Comparison of ENCODE assay signal across 13 mouse cellular contexts in genomic region chr1:138516946-138517345, GRCm38 (mm10).
DNase-seq lines count a peak whose midpoint lies in the region; ATAC-seq lines count a peak whose summit lies in the region.
"Had no signal": no experiment of that assay in that cellular context is flagged by ENCODE, and none has a peak within 500 bp of the region (broad histone marks: within the 10 kb centered on the region; RNA-seq: fewer than 3 reads in every experiment).

No protein-coding gene starts in this region.

- no peak overlapping the region for H3K9ac ChIP-seq in lung, embryonic 15.5 days

- WGBS in lung, embryonic 15.5 days: 49% methylated on average over 2 of the region's 2 CpGs

- no peaks in the 10 kb centered on the region for H3K9me3 ChIP-seq in lung, embryonic 15.5 days
- no peaks in the 10 kb centered on the region for H3K9me3 ChIP-seq in megakaryocyte, embryonic 14.5 days
- H3K9me3 ChIP-seq: G1E had no signal

- no peaks in the 10 kb centered on the region for H3K27me3 ChIP-seq in lung, embryonic 15.5 days
- no peaks in the 10 kb centered on the region for H3K27me3 ChIP-seq in megakaryocyte, embryonic 14.5 days (replicated peaks)

- H3K4me2 ChIP-seq in lung, embryonic 15.5 days: 0 out of 2 replicates have a peak overlapping the region, but pooled peaks have one; percentile 12

- no peak for ATAC-seq in lung, embryonic 15.5 days (ENCODE audit: borderline replicate concordance, extremely low read depth, low FRiP score, low TSS enrichment)
- peak; percentile 76 for ATAC-seq in common myeloid progenitor, adult 5-6 weeks (replicated peaks; ENCODE audit: low read depth, poor library complexity, severe bottlenecking)

- H3K36me3 ChIP-seq in lung, embryonic 15.5 days: no peaks in the 10 kb centered on the region
- peaks cover 17% of the 10 kb centered on the region for H3K36me3 ChIP-seq in megakaryocyte, embryonic 14.5 days (replicated peaks; ENCODE audit: low read length)

- H3K27ac ChIP-seq in lung, embryonic 15.5 days: no peak overlapping the region

- DNase-seq in lung, adult 18-20 months: no peak
- peak; percentile 53 for DNase-seq in thymus, postnatal 4 days
- DNase-seq in embryo, embryonic 10 days (ENCODE audit: low spot score): no peak
- no peak for DNase-seq in urinary bladder, adult 2 months (ENCODE audit: low spot score)
- DNase-seq: adrenal gland, adult 8-10 months; cerebellum, postnatal 14 days; gastrocnemius, postnatal 25 days; kidney, adult 11 months had no signal

- H3K4me1 ChIP-seq in lung, embryonic 15.5 days: peaks cover 4% of the 10 kb centered on the region; the same call in 1 of the 2 replicates
- H3K4me1 ChIP-seq in megakaryocyte, embryonic 14.5 days: peaks cover 41% of the 10 kb centered on the region

- H3K4me3 ChIP-seq in lung, embryonic 15.5 days: no peak overlapping the region
- H3K4me3 ChIP-seq in megakaryocyte, embryonic 14.5 days (replicated peaks): peak overlapping the region; percentile 90
- H3K4me3 ChIP-seq: erythroblast, embryonic 14.5 days had no signal
